Mouse (Mus musculus) bone marrow macrophage, adult 2 months (primary cell): ENCODE measurements around the gene Gpr34. TPM values are rescaled to one million over a fixed set of nuclear protein-coding genes. Genes with fewer than 3 reads are reported as not detected.
A peak's percentile ranks its signal among the peaks of the same experiment; 100 is the strongest.

Experiments used
- H3K27ac ChIP-seq: 2 replicates; pipeline ENCODE4 v1.5.1; 2012; ENCODE audit warnings: low read depth, low read length; ENCODE audit not compliant: insufficient read depth
- H3K4me1 ChIP-seq: 2 replicates; pipeline ENCODE4 v1.6.1; 2012; ENCODE audit warnings: low read length; ENCODE audit not compliant: control insufficient read depth, insufficient read depth
- H3K4me3 ChIP-seq: 2 replicates; pipeline ENCODE4 v1.5.1; 2012; ENCODE audit warnings: mild to moderate bottlenecking, low read length, moderate library complexity; ENCODE audit not compliant: insufficient read depth
- CTCF ChIP-seq: IDR thresholded peaks from 2 replicates; pipeline ENCODE4 v1.5.1; 2012; ENCODE audit warnings: low read depth, mild to moderate bottlenecking, low read length, moderate library complexity
- POLR2A ChIP-seq: IDR thresholded peaks from 2 replicates; pipeline ENCODE4 v1.6.1; 2012; ENCODE audit warnings: mild to moderate bottlenecking, low read depth, low read length, borderline replicate concordance
- polyA plus RNA-seq: library from polyadenylated mRNA; stranded (reverse); fragments of >200 nt; gene quantifications from 2 replicates; pipeline ENCODE4 v1.2.4, GENCODE M21; 2012; ENCODE audit not compliant: missing spikeins, insufficient read depth, insufficient read length

Gene Gpr34
- polyA plus RNA-seq, 1 experiment, result 24.0 TPM

DNA sequence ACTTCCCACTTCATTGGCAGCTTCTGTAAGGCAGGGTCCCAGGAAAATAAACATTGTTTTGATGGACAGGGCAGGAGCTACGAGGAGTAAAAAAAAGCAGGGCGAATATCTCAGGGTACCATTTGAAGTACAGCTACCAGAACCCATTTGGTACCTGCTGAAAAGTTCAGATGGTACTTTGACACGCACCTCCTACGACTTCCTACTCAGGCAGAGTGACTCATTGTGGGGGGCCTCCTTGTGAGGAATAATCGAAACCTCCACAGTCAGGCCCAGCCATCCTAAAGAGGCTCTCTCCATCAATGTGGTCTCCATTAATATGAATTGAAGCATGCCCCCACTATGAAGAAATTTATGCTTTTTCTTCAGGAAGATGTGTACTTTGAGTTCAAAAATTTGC lies 9.2 kb upstream of the Gpr34 start:
- TF ChIP-seq POLR2A (no peak), CTCF (no peak)
- Histone ChIP-seq H3K4me3 (no peak overlapping the region), H3K4me1 (peaks cover 20% of the 10 kb centered on the region), H3K27ac (no peak overlapping the region)

GRCm38 (mm10) chrX:13636398-13636797 lies 4.5 kb downstream of the Gpr34 start:
- Histone ChIP-seq H3K27ac (peak overlapping the region; percentile 78), H3K4me1 (peaks cover 15% of the 10 kb centered on the region), H3K4me3 (no peak overlapping the region)
- TF ChIP-seq POLR2A (no peak), CTCF (no peak)

DNA sequence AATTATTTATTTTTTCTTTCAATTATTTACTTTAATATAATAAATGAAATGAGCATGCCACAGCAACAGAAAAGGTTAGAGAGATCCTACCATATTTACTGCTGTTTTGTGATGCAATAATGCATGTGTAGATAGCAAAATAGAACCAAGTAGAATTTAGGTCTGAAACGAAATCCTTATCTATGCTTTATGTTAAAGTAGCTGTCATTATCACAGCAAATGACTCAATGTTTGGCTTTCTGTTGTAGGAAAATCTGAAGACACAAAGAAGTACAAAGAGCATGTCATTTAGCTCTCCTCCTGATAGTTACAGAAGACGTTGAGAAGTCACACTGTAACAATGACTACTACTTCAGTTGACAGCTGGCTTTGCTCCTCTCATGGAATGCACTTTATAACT lies 7.0 kb downstream of the Gpr34 start:
- Histone ChIP-seq H3K4me3 (no peak overlapping the region), H3K4me1 (peaks cover 12% of the 10 kb centered on the region), H3K27ac (peak overlapping the region; percentile 81)
- no peak for TF ChIP-seq CTCF
- no peak for TF ChIP-seq POLR2A

DNA sequence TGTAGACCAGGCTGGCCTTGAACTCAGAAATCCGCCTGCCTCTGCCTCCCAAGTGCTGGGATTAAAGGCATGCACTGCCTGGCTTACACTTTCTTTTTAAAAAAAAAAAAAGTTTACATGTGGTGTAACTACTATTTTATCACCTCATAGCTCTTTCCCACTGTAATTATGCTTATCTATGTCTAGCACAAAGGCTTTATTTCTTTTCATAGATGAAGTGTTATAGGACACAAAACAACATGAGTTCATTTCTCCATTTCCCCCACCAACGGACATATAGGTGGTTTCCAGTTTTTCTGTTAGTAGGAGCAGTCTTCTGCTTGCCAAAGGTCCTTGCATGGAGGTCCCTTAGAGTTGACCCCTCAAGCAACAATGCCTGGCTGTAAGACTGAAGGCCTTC lies 20.0 kb downstream of the Gpr34 start:
- Histone ChIP-seq H3K27ac (peak overlapping the region; percentile 48), H3K4me1 (peaks cover 35% of the 10 kb centered on the region), H3K4me3 (no peak overlapping the region)
- no peak for TF ChIP-seq CTCF
- no peak for TF ChIP-seq POLR2A

GRCm38 (mm10) chrX:13652291-13652690 lies 20.4 kb downstream of the Gpr34 start:
- no peak for TF ChIP-seq POLR2A
- H3K4me3 ChIP-seq, result no peak overlapping the region
- H3K4me1 ChIP-seq, result peaks cover 35% of the 10 kb centered on the region
- peak overlapping the region; percentile 48 for H3K27ac ChIP-seq

DNA sequence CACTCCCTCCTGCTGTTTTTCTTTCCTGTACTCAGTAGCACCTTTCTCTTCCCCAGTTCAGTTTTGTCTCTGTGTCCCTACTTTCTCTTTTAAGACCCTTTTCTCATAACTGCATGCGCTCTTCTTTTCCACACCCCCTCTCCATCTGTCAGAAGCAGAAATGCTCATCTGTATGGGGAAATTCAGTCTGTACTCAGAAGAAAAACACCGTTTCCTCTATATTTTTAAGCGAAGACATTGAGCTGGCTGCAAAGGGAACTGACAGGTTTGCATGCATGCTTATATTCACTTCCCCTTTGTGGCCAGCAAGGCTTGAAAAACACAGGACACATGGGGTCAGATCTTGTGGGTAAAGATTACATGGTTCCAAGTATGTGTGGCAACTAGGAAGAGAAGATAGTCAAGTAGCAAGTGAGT lies 23.1 kb downstream of the Gpr34 start:
- Histone ChIP-seq H3K4me1 (peaks cover 44% of the 10 kb centered on the region), H3K4me3 (no peak overlapping the region), H3K27ac (peak overlapping the region; percentile 98)
- TF ChIP-seq POLR2A (no peak), CTCF (no peak)

GRCm38 (mm10) chrX:13655906-13656305 lies 24.0 kb downstream of the Gpr34 start:
- peaks cover 44% of the 10 kb centered on the region for H3K4me1 ChIP-seq
- H3K27ac ChIP-seq, result peak overlapping the region; percentile 98
- 0 out of 2 replicates have a peak overlapping the region, but pooled peaks have one; percentile 20 for H3K4me3 ChIP-seq
- TF ChIP-seq POLR2A (no peak), CTCF (no peak)

- TF ChIP-seq CTCF (no peak), POLR2A (no peak)
- Histone ChIP-seq H3K4me3 (no peak overlapping the region), H3K4me1 (peaks cover 44% of the 10 kb centered on the region), H3K27ac (no peak overlapping the region)
Measured at GRCm38 (mm10) chrX:13656721-13657120, 24.8 kb downstream of the Gpr34 start.

DNA sequence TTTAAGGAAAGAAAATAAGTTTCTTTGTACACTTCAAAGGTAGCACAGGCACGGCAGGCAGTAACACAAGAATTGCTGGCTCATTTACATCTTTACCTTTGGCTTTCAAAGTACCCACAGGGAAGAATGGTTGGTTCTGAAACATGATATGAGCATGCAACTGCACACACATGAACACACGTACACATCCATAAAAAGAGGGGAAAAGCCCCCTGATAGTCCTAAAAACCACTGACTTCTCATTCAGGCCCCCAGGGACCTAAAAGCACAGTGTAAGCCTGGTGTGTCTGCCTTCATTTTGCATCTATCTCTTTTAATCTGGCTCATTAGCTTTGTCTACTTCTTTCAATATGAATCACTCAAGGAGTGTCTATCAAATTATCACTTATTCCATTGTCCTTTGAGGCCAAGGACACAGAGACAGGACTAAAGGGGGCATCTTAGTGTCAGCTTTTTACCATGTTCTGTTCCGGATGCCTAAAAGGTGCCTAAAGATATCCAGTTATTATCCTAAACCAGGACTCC lies 26.8 kb downstream of the Gpr34 start:
- peaks cover 30% of the 10 kb centered on the region for H3K4me1 ChIP-seq
- no peak overlapping the region for H3K27ac ChIP-seq
- TF ChIP-seq POLR2A (no peak), CTCF (no peak)
- H3K4me3 ChIP-seq, result no peak overlapping the region

GRCm38 (mm10) chrX:13659201-13659890 lies 27.5 kb downstream of the Gpr34 start:
- Histone ChIP-seq H3K4me3 (no peak overlapping the region), H3K4me1 (peaks cover 24% of the 10 kb centered on the region), H3K27ac (peak overlapping the region; percentile 36; the same call in 1 of the 2 replicates)
- TF ChIP-seq CTCF (no peak), POLR2A (no peak)
